Mouse (Mus musculus) intestine, postnatal 0 days (tissue): Measurements from ENCODE around the gene Chit1. TPM values are rescaled to one million over a fixed set of nuclear protein-coding genes. Genes with fewer than 3 reads are reported as not detected.

Source experiments
- ATAC-seq: fragments of 200-750 bp; cut with Nextera tagmentation; 2 replicates; pipeline ENCODE4 v1.8.0; 2017; ENCODE audit warnings: mild to moderate bottlenecking, moderate TSS enrichment, moderate library complexity
- H3K27ac ChIP-seq: fragments of 300-500 bp; sonication (generic); 2 replicates; pipeline ENCODE4 v1.5.1; 2014; ENCODE audit warnings: mild to moderate bottlenecking, low read depth, low read length, moderate library complexity
- H3K27me3 ChIP-seq: fragments of 300-500 bp; sonication (generic); replicated peaks from 2 replicates; pipeline ENCODE4 v1.6.1; 2014; ENCODE audit warnings: low read length, mixed read lengths; ENCODE audit not compliant: control insufficient read depth, insufficient read depth
- H3K36me3 ChIP-seq: fragments of 300-500 bp; sonication (generic); 2 replicates; pipeline ENCODE4 v1.6.1; 2014; ENCODE audit warnings: mild to moderate bottlenecking, moderate library complexity; ENCODE audit not compliant: control insufficient read depth, insufficient read depth
- H3K4me1 ChIP-seq: fragments of 300-500 bp; sonication (generic); replicated peaks from 2 replicates; pipeline ENCODE4 v1.6.1; 2014; ENCODE audit warnings: antibody characterized with exemption, low read length, mixed read lengths; ENCODE audit not compliant: control insufficient read depth, insufficient read depth
- H3K4me2 ChIP-seq: fragments of 300-500 bp; sonication (generic); replicated peaks from 2 replicates; pipeline ENCODE4 v1.6.1; 2014; ENCODE audit warnings: low read depth, mild to moderate bottlenecking, moderate library complexity
- H3K4me3 ChIP-seq: fragments of 300-500 bp; sonication (generic); 2 replicates; pipeline ENCODE4 v1.5.1; 2014; ENCODE audit warnings: low read depth, low read length
- H3K9ac ChIP-seq: fragments of 300-500 bp; sonication (generic); 2 replicates; pipeline ENCODE4 v1.6.1; 2014; ENCODE audit warnings: mild to moderate bottlenecking, low read depth, low read length
- H3K9me3 ChIP-seq: fragments of 300-500 bp; sonication (generic); 2 replicates; pipeline ENCODE4 v1.6.1; 2016; ENCODE audit warnings: mixed run types; ENCODE audit not compliant: control insufficient read depth
- CTCF ChIP-seq: sonication (generic); IDR thresholded peaks from 2 replicates; pipeline ENCODE4 v1.5.1; 2016; ENCODE audit warnings: low read depth, mild to moderate bottlenecking, control low read depth, antibody characterized with exemption, moderate library complexity
- WGBS: fragments of 180-500 bp; shearing (Covaris S2); extraction: QIAGEN DNeasy Blood & Tissue Kit; methylation state at CpG from one replicate; pipeline ENCODE4 v1.1.7; 2014; 5-methylcytosine and 5-hydroxymethylcytosine counted together
- polyA plus RNA-seq: library from polyadenylated mRNA; unstranded; fragments of >200 nt; fragmentation: Nextera tagmentation; extraction: Ambion mirVana; gene quantifications from 2 replicates; pipeline ENCODE4 v1.2.1, GENCODE M21; 2015

The Chit1 gene
- polyA plus RNA-seq, 1 experiment from 2014 or later = not detected

DNA sequence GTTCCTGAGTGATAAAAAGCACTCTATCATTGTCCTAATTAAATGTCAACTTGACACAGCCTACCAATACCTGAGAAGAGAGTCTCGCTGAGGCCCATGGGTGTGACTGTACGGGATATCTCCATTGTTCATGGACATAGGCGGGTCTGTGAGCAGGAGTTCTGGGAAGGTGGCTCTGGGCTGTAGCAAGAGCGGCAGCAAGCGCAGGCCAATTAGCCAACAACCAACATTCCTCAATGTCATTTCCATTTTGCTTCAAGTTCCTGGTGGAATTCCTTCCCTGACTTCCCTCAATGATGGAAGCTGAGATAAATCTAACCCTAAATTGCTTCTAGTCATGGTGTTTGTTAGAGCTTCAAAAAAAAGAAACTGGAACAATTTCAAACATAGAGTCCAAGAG lies 66.9 kb downstream of the Chit1 start:
- Histone ChIP-seq H3K27ac (no peak overlapping the region), H3K4me3 (no peak overlapping the region), H3K9me3 (no peaks in the 10 kb centered on the region), H3K27me3 (0 out of 2 replicates have a peak, but pooled peaks cover 3% of the 10 kb centered on the region), H3K4me2 (no peak overlapping the region), H3K4me1 (no peaks in the 10 kb centered on the region), H3K36me3 (no peaks in the 10 kb centered on the region), H3K9ac (no peak overlapping the region)
- TF ChIP-seq CTCF = no peak
- WGBS = 77% methylated on average over 5 of the region's 5 CpGs
- no peak for ATAC-seq

DNA sequence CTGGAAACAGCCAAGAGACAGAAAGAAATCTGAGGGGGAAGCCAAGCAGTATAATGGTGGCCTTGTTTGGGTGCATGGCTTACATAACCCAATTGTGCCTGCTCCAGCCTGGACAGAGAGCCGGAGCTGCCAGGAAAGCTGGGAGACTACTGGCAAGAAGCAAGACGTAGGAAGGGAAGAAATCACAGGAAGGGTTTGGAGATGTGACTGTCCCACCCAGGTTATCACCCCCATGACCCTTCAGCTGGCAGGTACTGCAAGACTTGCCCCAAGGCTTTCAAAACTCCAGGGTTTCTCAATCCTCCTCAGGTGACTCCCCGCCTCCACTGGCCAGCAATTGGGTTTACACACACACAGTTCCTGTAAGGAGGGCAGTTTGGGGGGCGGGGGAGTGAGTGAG lies 71.0 kb downstream of the Chit1 start, which contains the start of gene Chil1:
Gene Chil1, plus strand, starts transcription at position 152 of the 400 bp plus-strand sequence.
- H3K9ac ChIP-seq = no peak within 1 kb of the TSS
- H3K27me3 ChIP-seq = 0 out of 2 replicates have a peak, but pooled peaks cover 3% of the 10 kb centered on the region
- H3K27ac ChIP-seq = no peak within 1 kb of the TSS
- no peak within 1 kb of the TSS for H3K4me3 ChIP-seq
- no peaks in the 10 kb centered on the region for H3K9me3 ChIP-seq
- ATAC-seq = no peak
- H3K36me3 ChIP-seq = no peaks in the 10 kb centered on the region
- H3K4me2 ChIP-seq = no peak within 1 kb of the TSS
- no peak for TF ChIP-seq CTCF
- WGBS = 54% methylated on average over 4 of the region's 4 CpGs
- H3K4me1 ChIP-seq = no peaks in the 10 kb centered on the region

DNA sequence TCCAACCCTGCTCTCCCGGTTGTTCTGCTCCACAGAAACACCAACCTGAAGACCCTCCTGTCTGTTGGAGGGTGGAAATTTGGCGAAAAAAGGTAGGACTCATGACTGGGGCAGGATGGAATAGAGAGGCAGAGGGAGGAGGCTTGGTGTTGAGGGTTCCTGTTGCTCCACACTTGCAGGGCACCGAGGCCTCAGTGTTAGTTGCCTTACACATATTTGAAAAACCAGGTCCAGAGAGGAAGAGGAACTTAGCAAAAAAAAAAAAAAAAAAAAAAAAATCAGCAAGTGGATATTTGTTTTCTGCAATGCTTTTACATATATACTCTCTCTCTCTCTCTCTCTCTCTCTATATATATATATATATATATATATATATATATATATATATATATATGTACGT lies 73.0 kb downstream of the Chit1 start:
- H3K27ac ChIP-seq = no peak overlapping the region
- no peaks in the 10 kb centered on the region for H3K36me3 ChIP-seq
- ATAC-seq = no peak
- no peak overlapping the region for H3K4me2 ChIP-seq
- no peak for TF ChIP-seq CTCF
- H3K4me1 ChIP-seq = no peaks in the 10 kb centered on the region
- no peaks in the 10 kb centered on the region for H3K9me3 ChIP-seq
- H3K4me3 ChIP-seq = no peak overlapping the region
- no peak overlapping the region for H3K9ac ChIP-seq
- 0 out of 2 replicates have a peak, but pooled peaks cover 3% of the 10 kb centered on the region for H3K27me3 ChIP-seq
- WGBS = 94% methylated on average over 4 of the region's 4 CpGs

DNA sequence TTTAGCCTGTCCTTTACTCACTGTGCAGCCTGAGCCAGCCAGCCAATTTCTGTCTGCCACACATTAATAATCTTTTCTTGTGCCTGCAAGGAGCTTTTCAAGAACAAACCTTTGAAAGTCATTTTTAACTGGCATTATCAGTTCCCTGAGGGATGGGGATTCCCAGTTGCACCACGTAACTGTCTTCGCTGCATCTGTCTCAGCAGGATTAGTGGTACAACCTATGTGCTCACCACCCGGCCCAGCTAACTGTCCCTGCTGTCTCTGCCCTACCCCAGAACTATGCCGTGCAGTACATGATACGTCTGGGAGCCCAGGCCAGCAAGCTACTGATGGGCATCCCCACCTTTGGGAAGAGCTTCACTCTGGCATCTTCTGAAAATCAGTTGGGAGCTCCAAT lies 77.2 kb downstream of the Chit1 start:
- H3K4me2 ChIP-seq = no peak overlapping the region
- no peaks in the 10 kb centered on the region for H3K4me1 ChIP-seq
- TF ChIP-seq CTCF = no peak
- no peaks in the 10 kb centered on the region for H3K9me3 ChIP-seq
- no peak overlapping the region for H3K27ac ChIP-seq
- H3K4me3 ChIP-seq = no peak overlapping the region
- no peaks in the 10 kb centered on the region for H3K36me3 ChIP-seq
- 94% methylated on average over 5 of the region's 5 CpGs for WGBS
- no peak overlapping the region for H3K9ac ChIP-seq
- ATAC-seq = no peak
- no peaks in the 10 kb centered on the region for H3K27me3 ChIP-seq

DNA sequence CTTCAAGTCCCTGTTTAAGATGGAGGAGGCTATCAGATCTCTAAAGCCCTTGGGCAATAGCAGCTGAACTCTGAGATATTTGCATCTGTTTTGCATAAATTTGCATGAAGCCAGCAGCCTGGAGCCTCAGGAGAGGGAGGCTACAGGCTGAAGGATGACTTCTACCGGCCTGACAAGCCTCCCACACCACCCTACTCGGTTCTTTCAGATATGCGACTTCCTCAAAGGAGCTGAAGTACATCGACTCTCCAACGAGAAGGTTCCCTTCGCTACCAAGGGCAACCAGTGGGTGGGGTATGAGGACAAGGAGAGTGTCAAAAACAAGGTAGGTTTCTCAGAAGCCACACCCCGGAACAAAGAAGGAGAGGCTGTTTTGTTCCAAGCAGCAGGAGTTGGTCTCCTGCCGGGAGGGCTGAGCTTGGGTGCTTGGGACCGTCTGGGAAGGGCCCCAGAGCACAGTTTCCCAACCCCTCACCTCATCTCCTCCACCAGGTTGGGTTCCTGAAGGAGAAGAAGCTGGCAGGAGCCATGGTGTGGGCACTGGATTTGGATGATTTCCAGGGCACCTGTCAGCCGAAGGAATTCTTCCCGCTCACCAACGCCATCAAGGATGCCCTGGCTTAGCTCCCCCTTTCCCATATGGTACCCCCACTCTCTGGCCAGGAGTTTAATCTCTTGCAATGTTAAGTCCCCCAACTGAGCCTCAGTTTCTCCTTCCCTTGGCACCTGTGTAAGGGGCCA lies 78.1 kb downstream of the Chit1 start:
- Histone ChIP-seq H3K36me3 (no peaks in the 10 kb centered on the region), H3K27ac (no peak overlapping the region), H3K9me3 (no peaks in the 10 kb centered on the region), H3K4me1 (no peaks in the 10 kb centered on the region), H3K27me3 (no peaks in the 10 kb centered on the region), H3K4me3 (no peak overlapping the region), H3K4me2 (0 out of 2 replicates have a peak overlapping the region, but pooled peaks have one; percentile 3), H3K9ac (no peak overlapping the region)
- WGBS = 20% methylated on average over 12 of the region's 12 CpGs
- ATAC-seq = peak; percentile 32
- TF ChIP-seq CTCF = peak; percentile 61

DNA sequence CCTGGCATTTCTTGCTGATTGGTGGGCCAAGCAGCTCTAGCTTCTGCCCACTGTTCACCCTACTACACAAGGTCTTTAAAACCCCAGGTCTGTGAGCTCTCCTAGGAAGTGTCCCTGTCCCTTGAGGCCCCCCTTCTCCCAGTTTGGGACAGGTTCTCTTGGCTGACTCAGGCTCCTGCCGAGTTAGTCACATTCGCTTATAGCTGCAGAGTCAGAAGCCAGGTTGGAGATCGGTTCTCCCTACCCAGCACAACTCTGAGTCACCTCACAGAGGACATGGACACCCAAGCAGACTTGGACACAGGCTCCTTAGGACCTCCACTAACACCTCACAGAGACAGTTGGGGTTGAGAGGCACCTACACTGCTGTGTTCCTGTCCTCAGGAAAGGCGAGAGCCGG lies 80.2 kb downstream of the Chit1 start:
- Histone ChIP-seq H3K4me2 (no peak overlapping the region), H3K4me1 (peaks cover 6% of the 10 kb centered on the region; the same call in 1 of the 2 replicates), H3K27me3 (no peaks in the 10 kb centered on the region), H3K9ac (no peak overlapping the region), H3K4me3 (no peak overlapping the region), H3K27ac (no peak overlapping the region), H3K9me3 (no peaks in the 10 kb centered on the region), H3K36me3 (no peaks in the 10 kb centered on the region)
- no peak for ATAC-seq
- TF ChIP-seq CTCF = no peak
- WGBS = 93% methylated on average over 5 of the region's 5 CpGs
